Mouse (Mus musculus): ENCODE results near the gene Tmpo.

DNA sequence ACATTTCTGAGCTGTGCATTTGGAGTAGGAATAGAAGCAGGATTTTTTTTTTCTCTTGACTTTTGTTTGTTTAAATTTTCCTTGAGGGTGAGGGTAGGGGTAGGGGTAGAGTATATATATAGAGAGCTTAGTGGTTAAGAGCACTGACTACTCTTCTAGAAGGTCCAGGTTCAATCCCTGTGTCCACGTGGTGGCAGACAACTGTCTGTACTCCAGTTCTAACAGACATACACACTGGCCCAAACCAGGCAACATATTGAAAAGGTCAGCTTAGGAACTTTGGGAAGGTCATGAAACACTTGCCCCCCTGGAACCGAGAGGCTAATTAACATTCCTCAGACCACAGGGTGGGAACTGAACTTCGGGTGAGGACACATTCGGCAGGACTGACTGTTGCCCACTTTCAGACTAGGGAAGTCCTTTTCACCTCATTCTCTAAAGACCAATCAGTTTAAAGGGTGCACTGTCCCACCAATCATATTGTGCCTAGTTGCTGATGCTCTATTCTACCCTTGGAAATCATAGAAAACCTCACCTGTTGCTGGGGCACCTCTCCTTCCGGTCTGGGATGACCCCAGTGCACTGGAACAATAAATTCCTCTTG is 7.7 kb upstream of the Tmpo start:
- TF ChIP-seq CTCF (conservative IDR thresholded peaks at IDR 0.05; ENCODE audit: insufficient read depth, insufficient read length, low read depth, low read length): no peak
- no peak for TF ChIP-seq POLR2A (IDR thresholded peaks at IDR 0.05; ENCODE audit: low read depth, low read length)

Data from kidney, adult 2 months (tissue).